Mouse (Mus musculus): ENCODE results near the gene Aldh3a2. TPM values are rescaled to one million over a fixed set of nuclear protein-coding genes. Genes with fewer than 3 reads are reported as not detected.
"Not testable (repeated sequence)": the region's sequence is repeated elsewhere in the genome, so short reads cannot be mapped to it uniquely, and the experiment has no call there.

Aldh3a2 gene
- polyA plus RNA-seq, 1 experiment from 2014 or later, result 23.7 TPM

- 92% methylated on average over 10 of the region's 10 CpGs for WGBS
- Histone ChIP-seq H3K4me1 (no peaks in the 10 kb centered on the region), H3K27me3 (no peaks in the 10 kb centered on the region)
Measured at GRCm38 (mm10) chr11:61205167-61205950, 61.9 kb downstream of the Aldh3a2 start.

GRCm38 (mm10) chr11:61202810-61203209, 64.5 kb downstream of the Aldh3a2 start:
- no peak for ATAC-seq (ENCODE audit: low FRiP score)
- no peak overlapping the region for H3K27ac ChIP-seq
- no peak overlapping the region for H3K4me3 ChIP-seq
- no peak overlapping the region for H3K9ac ChIP-seq
- H3K4me1 ChIP-seq, result no peaks in the 10 kb centered on the region
- no peaks in the 10 kb centered on the region for H3K9me3 ChIP-seq (replicated peaks)
- no peaks in the 10 kb centered on the region for H3K36me3 ChIP-seq
- H3K4me2 ChIP-seq (replicated peaks), result no peak overlapping the region
- H3K27me3 ChIP-seq, result no peaks in the 10 kb centered on the region
- WGBS, result 84% methylated on average over 2 of the region's 2 CpGs

More at GRCm38 (mm10) chr11:61205167-61205950, 61.9 kb downstream of the Aldh3a2 start:
- Histone ChIP-seq H3K36me3 (no peaks in the 10 kb centered on the region), H3K4me2 (replicated peaks) (no peak overlapping the region), H3K9me3 (replicated peaks) (no peaks in the 10 kb centered on the region), H3K9ac (no peak overlapping the region), H3K4me3 (no peak overlapping the region), H3K27ac (no peak overlapping the region)
- no peak for ATAC-seq (ENCODE audit: low FRiP score)

GRCm38 (mm10) chr11:61202186-61202585, 65.1 kb downstream of the Aldh3a2 start:
- Histone ChIP-seq H3K4me2 (replicated peaks) (no peak overlapping the region), H3K27me3 (no peaks in the 10 kb centered on the region), H3K27ac (no peak overlapping the region), H3K9ac (no peak overlapping the region), H3K4me3 (no peak overlapping the region), H3K36me3 (no peaks in the 10 kb centered on the region), H3K4me1 (no peaks in the 10 kb centered on the region), H3K9me3 (replicated peaks) (no peaks in the 10 kb centered on the region)
- ATAC-seq (ENCODE audit: low FRiP score), result no peak
- WGBS, result 69% methylated on average over 6 of the region's 6 CpGs

- Histone ChIP-seq H3K36me3 (no peaks in the 10 kb centered on the region), H3K27me3 (no peaks in the 10 kb centered on the region), H3K9me3 (replicated peaks) (no peaks in the 10 kb centered on the region), H3K4me1 (no peaks in the 10 kb centered on the region), H3K4me2 (replicated peaks) (no peak overlapping the region), H3K4me3 (no peak overlapping the region), H3K27ac (no peak overlapping the region), H3K9ac (no peak overlapping the region)
- WGBS, result 70% methylated on average over 4 of the region's 4 CpGs
- no peak for ATAC-seq (ENCODE audit: low FRiP score)
Measured at GRCm38 (mm10) chr11:61199620-61200362, 67.5 kb downstream of the Aldh3a2 start.

- H3K4me3 ChIP-seq, result no peak overlapping the region
- H3K27me3 ChIP-seq, result no peaks in the 10 kb centered on the region
- H3K9me3 ChIP-seq (replicated peaks), result no peaks in the 10 kb centered on the region
- no peaks in the 10 kb centered on the region for H3K36me3 ChIP-seq
- H3K9ac ChIP-seq, result no peak overlapping the region
- H3K4me1 ChIP-seq, result no peaks in the 10 kb centered on the region
- no peak overlapping the region for H3K4me2 ChIP-seq (replicated peaks)
- H3K27ac ChIP-seq, result no peak overlapping the region
- ATAC-seq (ENCODE audit: low FRiP score), result no peak
Measured at GRCm38 (mm10) chr11:61197935-61198334, 69.3 kb downstream of the Aldh3a2 start.

- WGBS, result 87% methylated on average over 14 of the region's 14 CpGs
- no peak for ATAC-seq (ENCODE audit: low FRiP score)
- Histone ChIP-seq H3K27me3 (no peaks in the 10 kb centered on the region), H3K9me3 (replicated peaks) (no peaks in the 10 kb centered on the region), H3K4me3 (no peak overlapping the region), H3K27ac (no peak overlapping the region), H3K4me2 (replicated peaks) (no peak overlapping the region), H3K36me3 (no peaks in the 10 kb centered on the region), H3K4me1 (no peaks in the 10 kb centered on the region), H3K9ac (no peak overlapping the region)
Measured at GRCm38 (mm10) chr11:61196616-61197353, 70.5 kb downstream of the Aldh3a2 start.

- Histone ChIP-seq H3K4me2 (replicated peaks) (no peak overlapping the region), H3K27ac (no peak overlapping the region), H3K4me1 (no peaks in the 10 kb centered on the region), H3K36me3 (no peaks in the 10 kb centered on the region), H3K27me3 (no peaks in the 10 kb centered on the region), H3K9me3 (replicated peaks) (no peaks in the 10 kb centered on the region), H3K4me3 (no peak overlapping the region), H3K9ac (no peak overlapping the region)
- ATAC-seq (ENCODE audit: low FRiP score), result peak; percentile 40; the same call in 1 of the 2 replicates
- WGBS, result 10% methylated on average over 9 of the region's 9 CpGs
Measured at GRCm38 (mm10) chr11:61193392-61193791, 73.9 kb downstream of the Aldh3a2 start.

- ATAC-seq (ENCODE audit: low FRiP score), result no peak
Measured at GRCm38 (mm10) chr11:61192779-61193178, 74.5 kb downstream of the Aldh3a2 start.

GRCm38 (mm10) chr11:61192123-61192522, 75.1 kb downstream of the Aldh3a2 start:
- not testable (repeated sequence) for H3K9ac ChIP-seq; H3K4me3 ChIP-seq; H3K27ac ChIP-seq; H3K36me3 ChIP-seq; ATAC-seq (ENCODE audit: low FRiP score); H3K4me1 ChIP-seq; H3K27me3 ChIP-seq; H3K9me3 ChIP-seq (replicated peaks); H3K4me2 ChIP-seq (replicated peaks)
- WGBS, result 90% methylated on average over 7 of the region's 10 CpGs

More at GRCm38 (mm10) chr11:61192779-61193178, 74.5 kb downstream of the Aldh3a2 start:
- H3K9ac ChIP-seq, result no peak overlapping the region
- WGBS, result 100% methylated on average over 2 of the region's 2 CpGs
- H3K9me3 ChIP-seq (replicated peaks), result no peaks in the 10 kb centered on the region
- H3K4me1 ChIP-seq, result no peaks in the 10 kb centered on the region
- no peaks in the 10 kb centered on the region for H3K36me3 ChIP-seq
- H3K27ac ChIP-seq, result no peak overlapping the region
- H3K4me2 ChIP-seq (replicated peaks), result no peak overlapping the region
- no peaks in the 10 kb centered on the region for H3K27me3 ChIP-seq
- no peak overlapping the region for H3K4me3 ChIP-seq

GRCm38 (mm10) chr11:61190776-61191175, 76.5 kb downstream of the Aldh3a2 start:
- no peak overlapping the region for H3K4me3 ChIP-seq
- no peaks in the 10 kb centered on the region for H3K36me3 ChIP-seq
- no peaks in the 10 kb centered on the region for H3K4me1 ChIP-seq
- 55% methylated on average over 2 of the region's 2 CpGs for WGBS
- no peaks in the 10 kb centered on the region for H3K9me3 ChIP-seq (replicated peaks)
- no peak for ATAC-seq (ENCODE audit: low FRiP score)
- no peak overlapping the region for H3K9ac ChIP-seq
- no peak overlapping the region for H3K27ac ChIP-seq
- H3K4me2 ChIP-seq (replicated peaks), result no peak overlapping the region
- H3K27me3 ChIP-seq, result no peaks in the 10 kb centered on the region

- Histone ChIP-seq H3K4me1 (no peaks in the 10 kb centered on the region), H3K4me3 (no peak overlapping the region), H3K9me3 (replicated peaks) (no peaks in the 10 kb centered on the region), H3K9ac (no peak overlapping the region), H3K27me3 (no peaks in the 10 kb centered on the region), H3K27ac (no peak overlapping the region), H3K4me2 (replicated peaks) (no peak overlapping the region), H3K36me3 (no peaks in the 10 kb centered on the region)
- ATAC-seq (ENCODE audit: low FRiP score), result no peak
- 74% methylated on average over 1 of the region's 1 CpGs for WGBS
Measured at GRCm38 (mm10) chr11:61183820-61184219, 83.4 kb downstream of the Aldh3a2 start.

GRCm38 (mm10) chr11:61181624-61182023, 85.6 kb downstream of the Aldh3a2 start:
- Histone ChIP-seq H3K4me1 (no peaks in the 10 kb centered on the region), H3K9ac (no peak overlapping the region), H3K27me3 (no peaks in the 10 kb centered on the region), H3K36me3 (no peaks in the 10 kb centered on the region), H3K4me3 (no peak overlapping the region), H3K27ac (no peak overlapping the region), H3K4me2 (replicated peaks) (no peak overlapping the region), H3K9me3 (replicated peaks) (no peaks in the 10 kb centered on the region)
- ATAC-seq (ENCODE audit: low FRiP score), result no peak

All from hindbrain, embryonic 12.5 days (tissue).